Mouse (Mus musculus) midbrain, embryonic 11.5 days (tissue): Measurements from ENCODE around the gene Slc5a6. TPM values are rescaled to one million over a fixed set of nuclear protein-coding genes. Genes with fewer than 3 reads are reported as not detected.
"Not testable (repeated sequence)": the region's sequence is repeated elsewhere in the genome, so short reads cannot be mapped to it uniquely, and the experiment has no call there.

Experiments used
- ATAC-seq: fragments of 200-750 bp; cut with Nextera tagmentation; 2 replicates; pipeline ENCODE4 v1.8.0; 2017; ENCODE audit warnings: moderate TSS enrichment, moderate library complexity; ENCODE audit not compliant: low FRiP score
- DNase-seq: peaks from one replicate; pipeline ENCODE4 v3.0.0; 2015; ENCODE audit warnings: low spot score; ENCODE audit errors: missing footprints
- H3K27ac ChIP-seq: fragments of 300-500 bp; sonication (generic); 2 replicates; pipeline ENCODE4 v1.5.1; 2014; ENCODE audit warnings: low read depth, low read length
- H3K27me3 ChIP-seq: fragments of 300-500 bp; sonication (generic); 2 replicates; pipeline ENCODE4 v1.6.1; 2014; ENCODE audit warnings: mild to moderate bottlenecking, low read length, moderate library complexity, mixed read lengths; ENCODE audit not compliant: control insufficient read depth, insufficient read depth
- H3K36me3 ChIP-seq: fragments of 300-500 bp; sonication (generic); 2 replicates; pipeline ENCODE4 v1.6.1; 2014; ENCODE audit warnings: mild to moderate bottlenecking, low read length, moderate library complexity, mixed read lengths; ENCODE audit not compliant: control insufficient read depth, insufficient read depth
- H3K4me1 ChIP-seq: fragments of 300-500 bp; sonication (generic); 2 replicates; pipeline ENCODE4 v1.6.1; 2014; ENCODE audit warnings: low read length; ENCODE audit not compliant: control insufficient read depth, insufficient read depth
- H3K4me2 ChIP-seq: fragments of 300-500 bp; sonication (generic); 2 replicates; pipeline ENCODE4 v1.6.1; 2014; ENCODE audit warnings: mild to moderate bottlenecking, moderate library complexity
- H3K4me3 ChIP-seq: fragments of 300-500 bp; sonication (generic); 2 replicates; pipeline ENCODE4 v1.5.1; 2014; ENCODE audit warnings: low read depth, low read length
- H3K9ac ChIP-seq: fragments of 300-500 bp; sonication (generic); 2 replicates; pipeline ENCODE4 v1.6.1; 2014; ENCODE audit warnings: low read length
- H3K9me3 ChIP-seq: fragments of 300-500 bp; sonication (generic); 2 replicates; pipeline ENCODE4 v1.6.1; 2016; ENCODE audit warnings: low read length; ENCODE audit not compliant: control insufficient read depth
- WGBS: fragments of 180-500 bp; shearing (Covaris S2); extraction: QIAGEN DNeasy Blood & Tissue Kit; methylation state at CpG from one replicate; pipeline ENCODE4 v1.1.7; 2014; 5-methylcytosine and 5-hydroxymethylcytosine counted together
- polyA plus RNA-seq: library from polyadenylated mRNA; unstranded; fragments of >200 nt; fragmentation: Nextera tagmentation; extraction: Ambion mirVana; gene quantifications from 2 replicates; pipeline ENCODE4 v1.2.1, GENCODE M21; 2014

The Slc5a6 gene
- polyA plus RNA-seq, 1 experiment from 2014 or later = 7.3 TPM

DNA sequence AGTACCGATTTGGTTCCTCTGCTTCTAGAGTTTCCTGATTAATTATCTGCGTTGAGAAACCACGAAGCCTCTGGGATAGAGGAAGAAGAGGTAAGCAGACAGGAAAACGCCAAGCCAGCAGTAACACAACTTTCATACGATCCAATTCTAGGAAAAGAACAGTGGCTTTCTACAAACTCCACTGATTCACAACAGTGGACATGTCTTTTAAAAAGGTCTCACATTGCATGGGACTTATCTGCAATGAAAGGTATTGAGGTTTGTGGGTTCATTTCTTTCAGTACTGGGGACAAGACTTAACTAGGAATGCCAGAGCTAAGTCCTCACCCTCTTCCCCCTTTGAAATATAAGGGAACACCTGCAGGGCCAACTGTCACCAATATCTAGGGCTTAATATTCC is 1.6 kb downstream of the Slc5a6 start:
- Histone ChIP-seq H3K9me3 (no peaks in the 10 kb centered on the region), H3K4me2 (peak overlapping the region; percentile 84; the same call in 1 of the 2 replicates), H3K36me3 (no peaks in the 10 kb centered on the region), H3K4me3 (no peak overlapping the region), H3K9ac (no peak overlapping the region), H3K4me1 (0 out of 2 replicates have a peak, but pooled peaks cover 2% of the 10 kb centered on the region), H3K27ac (no peak overlapping the region), H3K27me3 (no peaks in the 10 kb centered on the region)
- ATAC-seq = no peak
- WGBS = 82% methylated on average over 5 of the region's 5 CpGs
- DNase-seq = no peak

DNA sequence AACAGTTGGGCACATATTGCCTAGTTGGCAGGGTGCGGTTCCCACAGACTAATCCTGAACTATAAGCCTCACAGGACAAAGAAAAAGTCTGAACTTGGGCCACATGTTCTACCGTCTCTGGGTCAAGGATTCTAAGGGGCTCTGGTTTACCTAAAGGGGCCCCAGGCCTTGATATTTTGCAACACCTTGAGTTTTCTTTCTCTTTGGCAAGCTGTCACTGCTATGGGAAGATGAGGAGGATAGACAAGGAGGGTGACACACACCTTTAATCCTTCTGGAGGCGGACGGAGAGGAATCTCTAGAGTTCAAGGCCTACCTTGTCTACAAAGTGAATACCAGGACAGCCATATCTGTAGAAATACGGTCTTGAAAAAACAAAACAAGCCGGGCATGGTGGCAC is 2.3 kb downstream of the Slc5a6 start:
- H3K27me3 ChIP-seq = no peaks in the 10 kb centered on the region
- 0 out of 2 replicates have a peak, but pooled peaks cover 2% of the 10 kb centered on the region for H3K4me1 ChIP-seq
- WGBS = 91% methylated on average over 6 of the region's 6 CpGs
- H3K4me2 ChIP-seq = no peak overlapping the region
- no peak overlapping the region for H3K9ac ChIP-seq
- no peak overlapping the region for H3K27ac ChIP-seq
- no peak for DNase-seq
- H3K36me3 ChIP-seq = no peaks in the 10 kb centered on the region
- H3K9me3 ChIP-seq = no peaks in the 10 kb centered on the region
- H3K4me3 ChIP-seq = no peak overlapping the region
- ATAC-seq = no peak

DNA sequence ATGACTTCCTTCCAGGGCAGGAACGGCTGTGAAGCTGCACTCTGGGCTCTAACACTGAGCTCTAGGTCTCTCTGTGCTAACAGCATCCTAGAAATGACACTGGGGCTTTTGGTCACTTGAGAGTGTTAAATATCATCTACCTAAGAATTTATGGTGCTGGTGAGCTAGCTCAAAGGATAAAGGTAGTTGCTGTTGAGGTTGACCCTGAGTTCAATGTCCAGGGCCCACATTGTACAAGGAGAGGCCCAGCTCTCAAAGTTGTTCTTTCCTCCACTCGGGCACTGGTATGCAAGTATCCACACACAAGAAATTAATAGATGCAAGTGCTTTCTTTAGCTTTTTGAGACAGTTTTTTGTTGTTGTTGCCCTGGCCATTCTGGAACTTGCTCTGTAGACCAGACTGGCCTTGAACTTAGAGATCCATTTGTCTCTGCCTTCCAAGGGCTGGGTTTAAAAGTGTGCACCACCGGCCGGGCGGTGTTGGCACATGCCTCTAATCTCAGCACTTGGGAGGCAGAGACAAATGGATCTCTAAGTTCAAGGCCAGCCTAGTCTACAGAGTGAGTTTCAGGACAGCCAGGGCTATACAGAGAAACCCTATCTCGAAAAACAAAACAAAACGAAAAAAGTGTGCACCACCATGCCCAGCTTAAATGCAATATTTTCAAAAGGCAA is 10.4 kb downstream of the Slc5a6 start:
- Histone ChIP-seq H3K9ac (no peak overlapping the region), H3K4me3 (no peak overlapping the region), H3K27ac (no peak overlapping the region), H3K27me3 (no peaks in the 10 kb centered on the region), H3K36me3 (no peaks in the 10 kb centered on the region), H3K4me2 (no peak overlapping the region), H3K4me1 (no peaks in the 10 kb centered on the region), H3K9me3 (no peaks in the 10 kb centered on the region)
- 92% methylated on average over 7 of the region's 7 CpGs for WGBS
- DNase-seq (no peak), ATAC-seq (no peak)

- H3K27ac ChIP-seq, H3K4me3 ChIP-seq, H3K9me3 ChIP-seq, ATAC-seq, H3K9ac ChIP-seq, H3K4me1 ChIP-seq, H3K36me3 ChIP-seq, H3K4me2 ChIP-seq, H3K27me3 ChIP-seq, DNase-seq: not testable (repeated sequence)
- 87% methylated on average over 11 of the region's 11 CpGs for WGBS
These were observed 12.2 kb downstream of the Slc5a6 start for GRCm38 (mm10) chr5:31036556-31036955.

DNA sequence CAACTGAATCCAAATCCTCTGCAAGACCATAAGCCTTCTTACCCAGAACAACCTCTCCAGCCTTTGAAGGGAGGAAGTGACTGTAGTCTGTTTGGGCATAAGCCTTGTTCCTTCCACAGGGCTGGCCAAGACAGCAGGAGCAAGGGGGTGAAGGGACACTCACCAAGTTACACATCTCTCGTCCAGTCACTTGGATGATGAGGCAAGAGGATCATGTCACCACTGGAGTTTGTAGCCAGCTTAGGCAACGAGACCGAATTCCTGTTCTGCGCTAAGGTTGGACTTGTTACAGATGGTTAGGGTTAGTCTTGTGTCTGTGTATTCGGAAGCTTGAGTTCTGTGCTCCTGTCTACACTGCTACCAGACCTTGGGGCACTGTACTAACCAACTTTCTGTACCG is 14.1 kb downstream of the Slc5a6 start:
- H3K4me3 ChIP-seq = no peak overlapping the region
- H3K9me3 ChIP-seq = no peaks in the 10 kb centered on the region
- H3K4me1 ChIP-seq = no peaks in the 10 kb centered on the region
- H3K36me3 ChIP-seq = no peaks in the 10 kb centered on the region
- DNase-seq (no peak), ATAC-seq (no peak)
- H3K4me2 ChIP-seq = no peak overlapping the region
- 93% methylated on average over 6 of the region's 6 CpGs for WGBS
- no peak overlapping the region for H3K27ac ChIP-seq
- H3K9ac ChIP-seq = no peak overlapping the region
- H3K27me3 ChIP-seq = no peaks in the 10 kb centered on the region

DNA sequence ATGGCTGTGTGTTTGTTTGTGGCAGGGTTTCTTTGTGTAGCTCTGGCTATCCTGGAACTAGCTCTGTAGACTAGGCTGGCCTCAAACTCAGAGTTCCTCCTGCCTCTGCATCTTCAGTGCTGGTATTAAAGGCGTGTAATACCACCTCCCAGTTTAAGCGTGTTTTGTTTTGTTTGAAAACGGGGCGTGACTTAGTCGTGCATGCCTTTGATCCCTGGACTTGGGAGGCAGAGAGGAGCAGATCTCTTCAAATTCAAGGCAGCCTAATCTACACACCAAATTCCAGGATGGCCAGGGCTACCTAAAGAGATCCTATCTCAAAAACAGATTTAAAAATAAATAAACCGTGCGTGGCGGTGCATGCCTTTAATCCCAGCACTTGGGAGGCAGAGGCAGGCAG is 17.2 kb downstream of the Slc5a6 start:
- Histone ChIP-seq H3K27me3 (no peaks in the 10 kb centered on the region), H3K4me3 (no peak overlapping the region), H3K4me1 (no peaks in the 10 kb centered on the region), H3K27ac (no peak overlapping the region), H3K9me3 (no peaks in the 10 kb centered on the region), H3K9ac (no peak overlapping the region), H3K4me2 (no peak overlapping the region), H3K36me3 (no peaks in the 10 kb centered on the region)
- ATAC-seq (no peak), DNase-seq (no peak)
- WGBS = 87% methylated on average over 8 of the region's 8 CpGs

GRCm38 (mm10) chr5:31030926-31031325 is 17.8 kb downstream of the Slc5a6 start:
- Histone ChIP-seq H3K27me3 (no peaks in the 10 kb centered on the region), H3K4me2 (no peak overlapping the region), H3K4me1 (no peaks in the 10 kb centered on the region), H3K9me3 (no peaks in the 10 kb centered on the region), H3K27ac (no peak overlapping the region), H3K36me3 (no peaks in the 10 kb centered on the region), H3K9ac (no peak overlapping the region), H3K4me3 (no peak overlapping the region)
- ATAC-seq (no peak), DNase-seq (no peak)
- WGBS = 93% methylated on average over 4 of the region's 4 CpGs

DNA sequence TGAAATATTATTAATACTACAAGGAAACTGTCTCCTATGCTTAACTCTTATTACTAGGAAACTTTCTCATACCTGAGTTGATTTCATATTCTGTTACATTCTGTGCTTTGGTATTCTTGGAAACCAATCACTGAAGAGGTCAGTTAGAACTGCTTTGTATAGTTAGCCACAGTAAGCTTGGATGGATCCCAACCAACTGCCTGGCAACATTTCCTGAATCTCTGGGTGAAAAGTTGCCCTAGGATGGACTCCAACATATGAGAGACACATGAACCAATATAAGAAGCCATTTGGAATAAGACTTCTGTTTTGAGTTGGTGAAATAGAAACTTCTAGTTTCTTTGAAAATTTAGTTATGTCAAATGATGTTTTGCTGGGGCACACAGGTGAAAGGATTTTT is 24.1 kb downstream of the Slc5a6 start:
- Histone ChIP-seq H3K36me3 (no peaks in the 10 kb centered on the region), H3K4me3 (no peak overlapping the region), H3K27ac (no peak overlapping the region), H3K27me3 (no peaks in the 10 kb centered on the region), H3K9ac (no peak overlapping the region), H3K4me1 (peaks cover 5% of the 10 kb centered on the region), H3K9me3 (no peaks in the 10 kb centered on the region), H3K4me2 (no peak overlapping the region)
- DNase-seq = no peak
- no peak for ATAC-seq

DNA sequence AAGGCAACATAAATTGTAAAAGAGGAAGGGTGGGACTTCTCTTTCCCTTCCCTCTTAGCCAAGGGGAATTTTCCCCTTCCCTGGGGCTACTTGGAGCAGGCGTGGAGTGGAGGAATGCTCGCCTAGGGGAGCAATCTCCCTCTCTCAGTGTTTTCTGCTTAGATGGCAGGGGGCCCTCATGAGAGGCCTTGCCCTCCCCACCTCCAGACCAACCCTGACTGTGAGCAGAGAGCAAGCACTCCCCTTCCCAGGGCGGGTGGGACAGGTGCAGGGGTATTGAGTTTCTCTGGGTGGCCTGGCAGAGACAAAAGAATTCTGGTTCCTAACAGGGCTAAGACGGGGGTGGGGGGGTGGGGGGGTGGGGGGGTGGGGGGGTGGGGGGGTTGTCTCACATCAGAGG is 25.5 kb downstream of the Slc5a6 start:
- no peaks in the 10 kb centered on the region for H3K9me3 ChIP-seq
- H3K4me2 ChIP-seq = no peak overlapping the region
- no peaks in the 10 kb centered on the region for H3K36me3 ChIP-seq
- DNase-seq (no peak), ATAC-seq (no peak)
- H3K9ac ChIP-seq = no peak overlapping the region
- 4% methylated on average over 3 of the region's 4 CpGs for WGBS
- no peaks in the 10 kb centered on the region for H3K27me3 ChIP-seq
- no peak overlapping the region for H3K27ac ChIP-seq
- no peak overlapping the region for H3K4me3 ChIP-seq
- peaks cover 5% of the 10 kb centered on the region for H3K4me1 ChIP-seq
